Mouse (Mus musculus) gastrocnemius, adult 18-20 months (tissue): Measurements from ENCODE around the gene Vamp2. TPM values are rescaled to one million over a fixed set of nuclear protein-coding genes. Genes with fewer than 3 reads are reported as not detected.

ENCODE experiments used
- DNase-seq: peaks from one replicate; pipeline ENCODE4 v3.0.0; 2021; ENCODE audit warnings: low spot score
- total RNA-seq, 2 experiments: library from RNA; stranded (reverse); gene quantifications; 2 replicates each; pipeline ENCODE4 v1.2.3; 2021

Vamp2 gene
- total RNA-seq, 2 experiments from 2014 or later = 37.4 to 39.3 TPM

DNA sequence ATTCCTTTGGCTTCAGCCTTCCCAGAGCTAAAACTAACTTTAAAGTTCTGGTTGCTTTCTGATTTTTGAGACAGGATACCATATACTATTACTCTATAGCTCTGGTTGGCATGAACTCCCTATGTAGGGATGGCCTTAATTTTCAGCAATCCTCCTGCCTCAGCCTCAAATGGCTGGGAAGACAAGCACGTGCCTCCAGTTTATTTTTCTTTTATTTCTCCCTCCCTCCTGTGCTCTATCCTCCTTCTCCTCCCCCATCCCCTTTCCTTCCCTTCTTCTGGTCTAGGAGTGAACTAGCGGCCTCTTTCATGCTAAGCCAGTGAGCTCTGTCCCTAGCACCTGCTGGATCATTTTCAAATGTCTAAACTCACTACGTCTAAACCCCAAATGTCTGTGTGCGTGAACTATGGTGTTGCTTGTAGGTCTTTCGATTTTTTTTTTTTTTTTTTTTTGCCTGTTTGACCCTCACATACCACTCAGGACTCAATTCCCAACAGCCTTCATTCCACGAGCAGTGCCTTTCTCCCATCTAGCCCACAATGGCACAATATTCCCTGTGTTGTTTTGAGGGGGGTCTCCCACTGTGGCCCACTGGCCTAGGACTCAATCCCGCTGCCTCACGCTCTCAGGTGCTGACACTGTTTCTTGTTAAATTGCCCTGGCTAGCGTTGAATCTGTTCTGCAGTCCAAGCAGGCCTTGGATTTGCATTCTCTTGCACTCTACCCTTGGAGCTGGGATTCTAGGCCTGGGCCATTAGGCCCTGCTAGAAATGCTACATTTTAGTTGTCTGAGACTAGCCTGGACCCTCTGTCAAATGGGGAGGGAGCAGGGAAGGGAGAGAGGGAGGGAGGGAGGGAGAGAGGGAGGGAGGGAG lies 23.8 kb upstream of the Vamp2 start:
- no peak for DNase-seq

DNA sequence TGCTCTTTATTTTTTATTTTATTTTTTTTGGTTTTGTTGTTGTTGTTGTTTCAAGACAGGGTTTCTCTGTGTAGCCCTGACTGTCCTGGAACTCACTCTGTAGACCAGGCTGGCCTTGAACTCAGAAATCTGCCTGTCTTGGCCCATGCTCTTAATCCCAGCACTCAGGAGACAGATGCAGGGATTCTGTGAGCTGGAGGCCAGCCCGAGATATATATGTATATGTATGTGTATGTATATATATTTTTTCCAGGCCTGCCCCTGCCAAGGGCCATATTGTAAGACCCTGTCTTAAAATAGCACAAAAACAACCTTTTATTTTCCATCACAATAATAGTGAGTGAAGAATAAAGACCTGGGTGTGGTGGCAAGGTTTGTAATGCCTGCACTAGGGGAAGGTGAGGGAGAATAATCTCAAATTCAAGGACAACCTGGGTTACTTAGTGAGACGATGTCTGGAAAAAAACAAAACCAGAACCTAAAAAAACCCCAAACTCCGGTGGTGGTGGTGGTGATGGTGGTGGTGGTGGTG lies 22.8 kb upstream of the Vamp2 start:
- no peak for DNase-seq

DNA sequence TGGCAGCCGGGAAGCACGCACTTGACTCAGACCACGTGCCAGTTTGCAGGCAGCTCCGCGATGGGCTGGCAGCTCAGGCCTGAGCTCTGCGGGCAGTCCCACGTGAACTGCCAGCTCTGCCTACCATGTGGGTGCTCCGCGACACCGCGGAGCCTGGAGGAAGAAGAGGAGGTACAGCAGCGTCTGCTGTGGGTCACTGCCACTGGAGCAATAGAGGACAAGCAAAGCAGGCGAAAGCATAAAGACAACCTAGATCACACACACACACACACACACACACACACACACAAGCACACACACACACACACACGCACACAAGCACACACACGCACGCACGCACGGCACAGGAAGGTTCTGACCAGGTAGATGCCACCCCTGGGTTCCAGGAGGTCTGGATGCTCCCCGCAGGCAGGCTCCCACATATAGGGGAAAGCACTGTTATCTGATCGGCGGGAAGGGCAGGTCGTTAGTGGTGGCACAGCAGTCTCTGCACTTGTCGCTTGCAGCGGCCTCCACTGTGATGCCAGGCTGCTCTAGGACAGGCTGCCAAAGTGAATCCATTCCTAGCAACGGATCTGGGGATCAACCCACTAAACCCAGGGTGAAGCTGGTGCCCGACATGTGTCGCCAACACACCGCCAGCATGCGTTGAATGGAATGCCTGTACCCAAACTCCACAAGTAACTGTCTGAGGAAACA lies 22.0 kb upstream of the Vamp2 start:
- DNase-seq = peak; percentile 34

DNA sequence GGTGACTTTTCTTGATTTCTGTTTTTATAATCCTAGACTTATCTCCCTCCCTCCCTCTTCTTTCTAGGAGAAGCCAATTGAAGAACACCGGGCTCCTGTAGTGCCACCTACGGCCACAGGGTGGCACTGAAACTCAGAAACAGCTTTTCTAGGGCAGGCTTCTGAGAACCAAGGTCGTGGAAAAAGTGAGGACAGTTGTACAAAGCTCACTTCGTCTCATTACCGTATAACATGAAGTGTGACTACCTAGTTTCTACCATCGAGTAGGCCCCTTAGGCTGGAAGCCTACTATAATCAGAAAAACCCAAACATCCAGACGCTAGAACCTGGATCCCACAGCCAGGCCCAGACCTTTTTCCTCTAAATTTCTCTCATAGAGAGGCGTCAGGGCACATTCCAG lies 21.3 kb upstream of the Vamp2 start:
- DNase-seq = peak; percentile 93

DNA sequence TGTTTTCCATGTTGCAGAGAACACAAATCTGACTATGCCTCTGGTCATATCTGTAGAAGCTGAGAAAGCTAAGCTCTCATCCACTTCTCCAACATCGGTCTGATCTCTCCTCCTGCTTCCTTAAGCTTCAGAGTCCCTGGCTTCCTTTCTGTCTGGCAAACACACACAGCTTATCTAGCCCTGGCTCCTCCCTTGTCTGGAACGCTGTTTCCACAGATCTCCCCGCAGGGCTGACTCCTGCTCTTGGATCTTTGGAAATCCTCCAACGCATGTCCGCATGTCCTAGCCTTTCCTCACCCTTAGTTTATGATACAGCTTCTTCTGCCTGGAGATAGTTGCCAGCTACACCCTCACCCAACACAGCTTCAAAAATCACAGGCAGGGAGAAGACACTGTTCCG lies 20.7 kb upstream of the Vamp2 start:
- peak; percentile 29 for DNase-seq

DNA sequence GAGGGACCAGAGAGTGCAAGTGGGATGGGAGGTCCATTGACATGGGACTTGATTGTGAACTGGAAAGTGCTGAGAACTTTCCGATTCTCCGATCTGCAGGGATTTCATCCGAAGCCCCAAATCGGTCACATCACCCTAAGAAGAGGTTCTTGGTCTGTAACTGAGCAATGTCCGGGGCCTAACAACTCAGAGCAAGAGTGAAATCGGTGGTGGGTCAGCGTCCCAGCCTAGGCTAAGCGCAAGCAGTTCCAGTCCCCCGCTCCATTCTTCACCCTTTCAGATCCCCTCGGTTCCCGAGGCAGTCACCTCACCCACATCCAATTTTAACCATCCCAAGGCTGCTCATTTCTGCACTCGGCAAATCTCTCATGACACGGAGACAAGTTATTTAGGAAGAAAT lies 18.2 kb upstream of the Vamp2 start:
- DNase-seq = peak; percentile 29

DNA sequence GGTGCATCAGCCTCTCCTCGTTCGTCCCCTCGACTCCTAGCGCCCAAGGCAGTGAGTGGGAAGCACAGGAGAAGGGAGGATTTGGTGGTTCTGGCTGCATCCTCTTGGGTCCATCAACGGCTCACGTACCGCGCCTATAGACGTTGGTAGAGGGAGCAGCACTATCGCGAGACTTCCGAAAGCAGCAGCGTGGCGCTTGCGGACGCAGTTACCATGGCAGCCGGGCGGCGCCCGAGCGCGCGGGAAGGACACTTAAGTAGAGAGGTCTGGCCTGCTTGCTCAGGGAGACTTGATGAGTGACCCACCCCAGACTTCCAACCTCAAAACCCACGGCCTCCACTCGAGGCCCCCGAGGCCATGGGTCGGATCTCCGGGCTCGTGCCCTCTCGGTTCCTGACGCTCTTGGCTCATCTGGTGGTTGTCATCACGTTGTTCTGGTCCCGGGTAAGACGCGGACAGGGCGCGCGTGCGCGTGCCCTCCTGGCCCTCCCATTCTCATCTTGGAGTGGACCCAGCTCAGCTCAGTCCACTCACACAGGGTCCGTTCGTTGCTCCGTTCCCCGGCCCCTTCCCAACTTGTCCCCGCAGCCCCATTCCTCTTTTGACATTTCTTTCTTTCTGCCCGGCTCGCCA lies 17.6 kb upstream of the Vamp2 start, which contains the start of gene Tmem107:
Gene Tmem107 (plus strand): TSS at position 217 of the 633 bp plus-strand sequence.
- DNase-seq = peak; percentile 93

DNA sequence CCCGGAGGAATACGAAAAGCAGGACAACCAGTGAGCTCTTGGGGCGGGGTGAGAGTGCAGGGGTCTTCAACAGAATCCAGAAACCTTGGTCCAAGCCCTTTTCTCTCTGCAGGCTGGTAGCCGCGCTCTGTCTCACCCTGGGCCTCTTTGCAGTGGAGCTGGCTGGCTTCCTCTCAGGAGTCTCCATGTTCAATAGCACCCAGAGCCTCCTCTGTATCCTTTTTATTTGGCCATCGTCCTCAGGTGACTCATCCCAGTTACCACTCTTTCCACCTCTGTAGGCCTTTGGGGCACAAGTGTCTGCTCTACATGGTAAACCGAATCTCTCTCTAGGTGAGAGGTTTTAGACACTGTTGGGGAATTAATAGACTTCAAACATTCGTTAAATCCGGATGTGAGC lies 17.0 kb upstream of the Vamp2 start:
- no peak for DNase-seq

DNA sequence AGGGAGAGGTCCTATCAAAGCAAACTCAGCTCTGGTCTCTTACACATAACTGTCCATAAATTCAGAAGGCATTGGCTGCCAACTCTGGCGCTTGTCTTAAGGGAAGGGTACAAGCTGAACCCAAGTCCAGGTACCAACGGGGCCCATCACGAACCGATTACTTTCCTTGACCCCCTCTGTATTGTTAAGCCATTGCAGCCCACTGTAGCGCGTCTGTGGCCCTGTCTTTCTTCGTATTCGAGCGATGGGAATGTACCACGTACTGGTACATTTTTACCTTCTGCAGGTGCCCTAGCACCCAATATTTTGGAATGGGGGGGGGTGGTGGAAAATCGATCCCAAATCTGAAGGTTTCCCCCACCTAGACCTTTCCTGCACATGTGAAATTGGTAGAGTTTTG lies 16.1 kb upstream of the Vamp2 start:
- no peak for DNase-seq

DNA sequence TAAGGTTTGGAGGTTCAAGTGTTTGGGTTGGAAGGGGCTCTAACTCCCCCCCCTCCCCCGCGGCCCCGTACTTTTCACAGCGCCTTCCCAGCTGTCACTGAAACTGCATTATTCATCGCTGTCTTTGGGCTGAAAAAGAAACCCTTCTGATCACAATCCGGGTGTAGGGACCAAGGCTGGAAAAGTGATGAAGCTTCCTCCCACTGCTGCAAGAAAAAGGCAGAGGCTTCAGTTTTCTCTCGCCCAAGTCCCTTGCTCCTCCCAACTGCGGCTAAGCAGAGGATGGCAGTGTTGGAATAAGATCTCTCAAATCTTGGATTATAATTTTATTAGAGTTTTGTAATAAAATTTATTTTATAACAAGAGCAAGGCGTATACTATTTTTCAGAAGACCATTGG lies 15.6 kb upstream of the Vamp2 start:
- no peak for DNase-seq

DNA sequence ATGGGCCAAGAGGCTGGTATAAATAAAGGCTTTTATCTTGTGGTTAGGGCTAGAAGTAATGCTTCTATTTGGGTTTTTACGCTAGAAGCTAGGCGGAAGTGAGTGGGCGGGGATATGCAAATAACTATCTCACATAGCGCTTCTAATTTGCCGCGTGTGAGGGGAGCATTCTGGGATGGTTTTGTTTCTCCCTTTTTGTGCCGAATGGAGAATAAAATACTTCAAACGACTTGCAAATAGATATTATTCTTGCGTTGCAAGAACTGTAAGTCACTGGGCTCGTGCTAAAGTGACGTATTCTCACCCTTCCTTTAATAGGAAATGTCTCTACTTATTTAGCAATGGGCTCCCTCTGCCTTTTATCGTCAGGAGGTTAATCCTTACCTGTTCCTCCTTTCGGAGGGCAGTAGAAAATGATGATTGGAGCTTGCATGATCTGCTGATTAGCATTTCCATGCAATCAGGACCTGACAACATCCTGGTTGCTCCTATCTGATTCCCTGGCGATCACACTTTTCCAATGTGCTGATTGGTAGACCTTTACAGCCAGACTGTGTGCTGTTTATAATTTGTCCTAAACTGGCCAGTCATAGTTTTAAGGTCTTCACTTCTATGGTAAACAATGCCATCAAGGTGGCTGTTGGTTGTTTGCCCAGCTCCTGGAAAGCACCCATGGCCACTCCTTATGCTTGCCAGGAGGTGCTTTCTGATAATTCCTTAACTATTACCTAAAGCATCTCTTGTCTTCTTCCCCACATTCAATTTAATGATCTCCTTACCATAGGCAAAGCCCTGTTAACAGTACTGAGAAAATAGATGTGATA lies 15.0 kb upstream of the Vamp2 start:
- DNase-seq = peak; percentile 90

DNA sequence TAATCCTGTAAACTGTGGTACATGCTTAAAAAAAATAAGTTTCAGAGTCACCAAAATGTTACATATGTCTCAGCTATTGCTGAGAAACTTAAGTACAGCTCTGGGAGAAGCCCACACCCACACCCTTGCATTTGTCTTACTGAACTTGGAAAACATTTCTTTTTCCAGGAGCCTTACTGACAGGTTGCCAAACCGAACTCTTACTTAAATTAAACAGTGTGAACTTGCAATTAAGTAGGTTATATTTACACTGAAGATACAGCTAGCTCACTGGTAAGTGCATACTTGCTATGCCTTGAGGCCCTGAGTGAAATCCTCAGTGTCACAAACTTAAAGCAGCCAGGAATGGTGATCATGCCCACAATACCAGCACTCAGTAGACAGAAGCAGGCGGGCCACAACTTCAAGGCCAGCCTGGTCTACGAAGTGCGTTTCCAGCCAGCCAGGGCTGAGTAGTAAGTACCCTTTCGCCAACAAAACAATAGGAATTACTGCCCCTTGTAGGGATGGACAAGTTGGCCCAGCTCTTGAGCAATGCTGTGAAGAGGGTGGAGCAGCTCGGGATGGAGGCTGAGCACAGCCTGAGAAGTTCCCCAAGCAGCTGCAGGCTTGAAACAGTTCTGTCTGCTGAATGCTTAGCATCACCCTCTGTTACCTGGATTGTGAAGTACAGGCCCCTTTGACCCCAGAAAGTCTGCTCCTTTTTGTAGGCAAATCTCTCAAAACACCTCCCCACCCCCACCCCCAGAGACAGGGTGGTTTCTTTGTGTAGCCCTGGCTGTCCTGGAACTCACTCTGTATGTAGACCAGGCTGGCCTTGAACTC lies 14.1 kb upstream of the Vamp2 start:
- no peak for DNase-seq

DNA sequence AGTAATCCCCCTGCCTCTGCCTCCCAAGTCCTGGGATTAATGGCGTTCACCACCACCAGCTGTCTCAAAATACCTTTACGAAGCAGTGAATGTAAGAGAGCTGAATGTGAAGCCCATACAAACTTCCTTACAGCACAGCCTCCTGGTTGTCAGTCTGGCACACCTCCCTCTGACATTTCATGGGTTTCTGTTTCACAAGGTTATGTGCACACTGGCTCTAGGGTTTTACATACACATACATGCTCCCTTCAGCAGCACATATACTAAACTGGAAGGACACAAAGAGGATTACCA lies 13.6 kb upstream of the Vamp2 start:
- no peak for DNase-seq

DNA sequence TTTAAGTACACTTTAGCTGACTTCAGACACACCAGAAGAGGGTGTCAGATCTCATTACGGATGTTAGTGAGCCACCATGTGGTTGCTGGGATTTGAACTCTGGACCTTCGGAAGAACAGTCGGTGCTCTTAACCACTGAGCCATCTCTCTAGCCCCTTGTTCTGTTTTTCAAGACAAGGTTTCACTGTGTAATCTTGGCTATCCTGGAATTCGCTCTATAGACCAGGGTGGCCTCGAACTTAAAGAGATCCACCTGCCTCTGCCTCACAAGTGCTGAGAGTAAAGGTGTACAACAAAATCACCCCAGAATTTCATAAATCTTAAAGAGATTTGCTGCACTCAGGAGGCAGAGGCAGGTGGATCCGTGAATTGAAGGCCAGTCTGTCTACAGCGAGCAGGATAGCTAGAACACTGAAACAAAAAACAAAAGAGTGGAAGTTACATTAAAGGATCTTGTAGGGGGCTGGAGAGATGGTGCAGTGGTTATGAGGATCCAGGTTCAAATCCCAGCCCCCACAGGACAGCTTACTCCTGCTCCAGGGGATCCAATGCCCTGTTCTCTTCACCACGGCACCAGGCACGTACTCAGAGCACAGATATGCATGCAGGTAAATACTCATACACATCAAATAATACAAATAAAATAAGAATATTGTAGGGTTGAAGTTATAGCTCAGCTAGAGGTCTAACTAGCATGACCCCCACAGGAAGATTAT lies 12.4 kb upstream of the Vamp2 start:
- DNase-seq = no peak

DNA sequence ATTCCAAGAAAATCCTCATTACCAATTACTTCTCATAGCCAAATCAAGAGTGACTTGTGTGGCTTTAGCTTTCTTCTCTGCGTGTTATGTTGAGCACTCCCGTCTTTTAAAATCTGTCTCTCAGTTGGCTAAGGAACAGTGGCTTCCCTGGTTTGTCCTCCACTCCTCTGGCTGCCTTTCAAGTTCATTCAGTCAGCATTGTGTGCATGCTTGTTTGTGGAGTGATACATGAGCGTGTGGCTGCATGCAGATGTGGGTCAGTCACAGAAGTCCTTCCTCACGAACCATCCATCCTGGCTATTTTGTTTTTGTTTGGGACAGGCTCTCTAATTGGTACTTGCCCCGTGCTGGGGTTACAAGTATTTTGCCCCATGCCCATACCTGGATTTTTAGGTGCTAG lies 11.7 kb upstream of the Vamp2 start:
- no peak for DNase-seq

DNA sequence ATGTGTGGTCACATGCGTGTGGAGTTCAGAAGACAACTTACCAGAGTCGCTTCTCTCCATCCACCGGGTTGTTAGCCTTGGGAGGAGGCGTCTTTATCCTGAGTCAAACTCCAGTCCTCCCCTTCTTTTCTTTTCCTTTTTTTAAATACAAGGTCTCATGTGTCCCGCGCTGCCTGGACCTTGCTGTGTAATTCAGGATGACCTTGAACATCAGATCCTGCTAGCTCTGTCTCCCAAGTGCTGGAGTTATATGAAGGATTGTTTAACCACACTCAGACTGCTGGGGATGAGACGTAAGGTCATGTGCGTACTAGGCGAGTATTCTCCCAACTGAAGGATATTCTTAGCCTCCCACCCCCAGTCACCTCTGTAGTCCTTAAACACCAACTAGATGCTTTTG lies 11.0 kb upstream of the Vamp2 start:
- no peak for DNase-seq

DNA sequence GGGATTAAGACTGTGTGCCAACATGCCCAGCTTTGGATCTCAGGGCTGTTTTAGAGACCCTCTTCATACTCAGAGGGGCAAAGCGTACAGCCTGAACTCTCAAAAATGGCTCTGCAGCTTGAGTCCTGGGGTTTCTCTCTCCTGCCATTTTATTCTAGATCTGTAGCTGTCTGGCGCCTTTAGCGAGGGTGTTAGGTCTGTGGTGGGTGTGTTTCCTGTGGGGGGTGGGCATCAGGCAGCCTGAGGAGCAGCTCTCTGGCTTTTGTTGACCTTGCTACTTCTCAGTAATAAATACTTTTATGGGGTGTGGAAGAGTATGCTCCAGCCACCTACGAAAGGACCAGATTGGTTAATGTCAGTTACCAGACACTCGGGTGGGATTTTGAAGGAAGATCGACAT lies 10.2 kb upstream of the Vamp2 start:
- DNase-seq = no peak

DNA sequence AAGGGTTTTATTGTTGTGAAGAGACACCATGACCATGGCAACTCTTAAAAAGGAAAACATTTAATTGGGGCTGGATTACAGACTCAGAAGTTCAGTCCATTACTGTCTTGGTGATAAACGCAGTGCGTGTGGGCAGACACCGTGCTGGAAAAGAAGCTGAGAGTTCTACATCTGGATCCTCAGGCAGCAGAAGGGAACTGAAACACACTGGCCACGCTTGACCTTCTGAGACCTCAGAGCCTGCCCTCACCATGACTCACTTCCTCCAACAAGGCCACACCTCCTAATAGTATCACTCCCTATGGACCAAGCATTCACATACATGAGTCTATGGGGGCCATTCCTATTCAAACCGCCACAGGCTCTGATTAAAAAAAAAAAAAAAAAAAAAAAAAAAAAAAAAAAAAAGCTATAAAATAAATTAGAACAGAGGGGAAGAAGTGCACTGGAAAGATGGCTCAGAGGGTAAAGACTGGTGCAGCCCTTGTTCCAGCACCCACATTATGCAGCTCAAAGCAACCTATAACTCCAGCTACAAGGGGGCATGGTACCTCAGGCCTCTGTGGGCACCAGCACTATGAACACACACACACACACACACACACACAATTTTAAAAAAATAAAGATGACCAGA lies 9.4 kb upstream of the Vamp2 start:
- DNase-seq = peak; percentile 23

DNA sequence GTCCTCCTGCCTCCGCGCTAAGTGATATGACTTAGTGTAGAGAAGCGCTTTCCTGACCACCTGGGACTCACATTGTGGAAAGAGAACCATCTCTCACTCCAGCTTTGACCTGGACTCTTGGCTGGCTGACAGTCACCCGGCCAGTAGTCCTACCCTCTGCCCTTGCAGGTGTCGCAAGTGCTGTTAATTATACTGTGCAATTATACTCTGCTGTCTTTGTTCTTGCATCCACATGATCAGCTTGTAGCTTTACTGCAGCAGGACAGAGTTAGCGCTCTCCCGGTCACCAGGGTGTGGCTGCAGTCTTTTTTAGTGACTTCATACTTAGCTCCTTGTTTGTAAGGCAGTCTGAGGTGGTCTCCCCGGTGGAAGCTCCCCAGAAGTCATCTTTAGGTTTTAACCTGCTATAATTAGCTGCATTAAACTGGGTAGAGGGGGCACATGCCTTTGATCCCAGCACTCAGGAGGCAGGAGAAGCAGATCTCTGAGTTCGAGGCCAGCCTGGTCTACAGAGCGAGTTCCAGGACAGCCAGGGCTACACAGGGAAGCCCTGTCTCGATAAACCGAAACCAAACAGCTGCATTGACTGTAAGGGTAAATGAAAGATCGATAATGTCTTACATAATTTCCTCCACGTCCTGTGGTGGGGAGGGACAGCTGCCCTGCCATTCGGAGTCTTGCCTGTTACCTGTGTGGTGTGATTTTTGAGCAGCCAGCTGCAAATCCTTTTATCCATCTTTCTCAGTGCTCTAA lies 8.0 kb upstream of the Vamp2 start:
- DNase-seq = no peak
